In the genomic region with DNA sequence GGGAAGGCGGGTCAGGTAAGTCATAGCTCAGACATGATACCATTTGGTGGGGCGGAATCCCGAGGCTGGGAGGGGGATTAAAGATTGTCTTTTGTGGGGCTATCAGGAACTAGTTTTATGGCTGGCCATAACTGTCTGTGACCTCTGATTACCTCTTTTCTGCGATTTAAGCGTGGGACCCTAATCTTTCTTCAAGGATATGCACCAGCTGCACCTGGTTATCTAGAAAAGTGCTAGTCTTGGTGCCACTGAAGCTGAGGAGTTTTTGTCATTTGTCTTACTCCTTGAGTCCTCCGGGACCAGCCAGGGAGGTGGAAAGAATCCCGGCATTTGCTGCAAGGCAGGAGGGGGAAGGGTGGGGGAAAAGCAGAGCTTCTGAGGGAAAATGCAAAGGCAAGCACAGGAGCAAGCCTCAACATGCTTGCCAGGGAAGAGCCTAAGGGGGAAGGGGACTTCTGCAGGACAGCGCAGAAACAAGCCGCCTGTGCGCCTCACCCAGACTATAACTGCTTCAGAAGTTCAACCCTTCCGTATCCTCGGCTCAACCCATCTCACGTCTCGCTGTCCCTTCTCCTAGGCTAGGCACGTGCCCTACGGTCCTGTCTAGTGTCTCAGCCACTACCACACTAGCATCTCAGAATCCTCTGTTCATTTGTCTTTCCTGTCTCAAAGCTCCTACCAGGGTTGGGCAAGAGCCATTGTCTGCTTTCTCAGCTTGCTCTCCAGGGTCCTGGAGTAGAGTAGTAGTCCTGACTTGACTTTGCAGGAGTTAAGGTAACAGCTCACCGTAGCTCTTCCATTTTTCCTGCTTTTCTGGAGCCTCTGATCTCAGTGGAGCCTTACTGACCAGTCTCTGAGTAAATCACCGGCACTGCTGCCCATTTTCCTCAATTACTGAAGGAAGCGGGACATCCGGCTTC, we compare ENCODE assay signal across 9 mouse cellular contexts. TPM values are rescaled to one million over a fixed set of nuclear protein-coding genes. Genes with fewer than 3 reads are reported as not detected.
DNase-seq lines count a peak whose midpoint lies in the region; ATAC-seq lines count a peak whose summit lies in the region.
"Had no signal": no experiment of that assay in that cellular context is flagged by ENCODE, and none has a peak within 500 bp of the region (broad histone marks: within the 10 kb centered on the region; RNA-seq: fewer than 3 reads in every experiment).

No protein-coding gene starts in this region.

- H3K4me1 ChIP-seq in liver, embryonic 11.5 days (replicated peaks; ENCODE audit: control insufficient read depth, insufficient read depth, low read length), result no peaks in the 10 kb centered on the region; the same call in 1 of the 2 replicates
- no peaks in the 10 kb centered on the region; the same call in 1 of the 2 replicates for H3K4me1 ChIP-seq in hindbrain, embryonic 16.5 days (ENCODE audit: control insufficient read depth, insufficient read depth, low read depth, low read length)
- H3K4me1 ChIP-seq in neural tube, embryonic 12.5 days, result no peaks in the 10 kb centered on the region

- no peaks in the 10 kb centered on the region for H3K36me3 ChIP-seq in liver, embryonic 11.5 days (ENCODE audit: control insufficient read depth, insufficient read depth, low read length)
- no peaks in the 10 kb centered on the region for H3K36me3 ChIP-seq in hindbrain, embryonic 16.5 days (ENCODE audit: control insufficient read depth, insufficient read depth, low read length)
- H3K36me3 ChIP-seq in neural tube, embryonic 12.5 days, result no peaks in the 10 kb centered on the region

- no peaks in the 10 kb centered on the region for H3K9me3 ChIP-seq in liver, embryonic 11.5 days (ENCODE audit: control insufficient read depth, low read length)
- no peaks in the 10 kb centered on the region for H3K9me3 ChIP-seq in hindbrain, embryonic 16.5 days (ENCODE audit: control insufficient read depth, low read length)
- H3K9me3 ChIP-seq in neural tube, embryonic 12.5 days, result no peaks in the 10 kb centered on the region

- WGBS in liver, embryonic 11.5 days, result 21% methylated on average over 20 of the region's 20 CpGs
- 45% methylated on average over 20 of the region's 20 CpGs for WGBS in hindbrain, embryonic 16.5 days
- 32% methylated on average over 20 of the region's 20 CpGs for WGBS in neural tube, embryonic 12.5 days

- no peaks in the 10 kb centered on the region for H3K27me3 ChIP-seq in liver, embryonic 11.5 days (replicated peaks; ENCODE audit: control insufficient read depth, insufficient read depth, low read length)
- H3K27me3 ChIP-seq in hindbrain, embryonic 16.5 days (replicated peaks; ENCODE audit: control insufficient read depth, insufficient read depth, low read length), result no peaks in the 10 kb centered on the region
- no peaks in the 10 kb centered on the region for H3K27me3 ChIP-seq in neural tube, embryonic 12.5 days (replicated peaks)

- H3K9ac ChIP-seq in liver, embryonic 11.5 days (ENCODE audit: low read depth, low read length), result no peak overlapping the region
- H3K9ac ChIP-seq in hindbrain, embryonic 16.5 days (ENCODE audit: low read depth, low read length), result no peak overlapping the region
- 0 out of 2 replicates have a peak overlapping the region, but pooled peaks have one; percentile 33 for H3K9ac ChIP-seq in neural tube, embryonic 12.5 days

- H3K27ac ChIP-seq in liver, embryonic 11.5 days (ENCODE audit: low read depth, low read length), result no peak overlapping the region
- H3K27ac ChIP-seq in hindbrain, embryonic 16.5 days (ENCODE audit: low read depth, low read length), result no peak overlapping the region
- H3K27ac ChIP-seq in neural tube, embryonic 12.5 days, result no peak overlapping the region
- H3K27ac ChIP-seq: macrophage had no signal

- H3K4me3 ChIP-seq in liver, embryonic 11.5 days (ENCODE audit: low read depth, low read length), result no peak overlapping the region
- no peak overlapping the region for H3K4me3 ChIP-seq in hindbrain, embryonic 16.5 days (ENCODE audit: low read length)
- no peak overlapping the region for H3K4me3 ChIP-seq in neural tube, embryonic 12.5 days

- no peak for ATAC-seq in liver, embryonic 11.5 days (replicated peaks; ENCODE audit: low FRiP score)
- ATAC-seq in hindbrain, embryonic 16.5 days, result 0 out of 2 replicates have a peak, but pooled peaks have one; percentile 34
- ATAC-seq in neural tube, embryonic 12.5 days (ENCODE audit: low FRiP score, low read depth), result no peak

- peak overlapping the region; percentile 36 for H3K4me2 ChIP-seq in liver, embryonic 11.5 days
- peak overlapping the region; percentile 39 for H3K4me2 ChIP-seq in hindbrain, embryonic 16.5 days (ENCODE audit: low read length)
- H3K4me2 ChIP-seq in neural tube, embryonic 12.5 days (replicated peaks), result peak overlapping the region; percentile 30

- DNase-seq in liver, embryonic 11.5 days (ENCODE audit: low spot score), result no peak
- DNase-seq in liver, result no peak
- peak; percentile 26 for DNase-seq in embryo, embryonic 9.5 days (ENCODE audit: extremely low spot score)
- DNase-seq in frontal cortex, postnatal 14 days (ENCODE audit: low spot score in 2 of 2), result no peak
- no peak for DNase-seq in spleen, postnatal 36 days (ENCODE audit: low spot score in 2 of 2)
- no peak for DNase-seq in left cerebral cortex, adult 18-20 months (ENCODE audit: low spot score in 2 of 2)

RNA-seq across cellular contexts. Expression of a gene that starts 40.6 kb away (rescaled TPM):
- polyA plus RNA-seq in liver, embryonic 11.5 days (2014; fragmentation: Nextera tagmentation; extraction: Ambion mirVana), result 1.1 and 1.9 TPM in 2 replicates
- 4.6 and 5.7 TPM in 2 replicates for polyA plus RNA-seq in hindbrain, embryonic 16.5 days (2015; fragmentation: Nextera tagmentation; extraction: Ambion mirVana)
- 3.3 and 4.8 TPM in 2 replicates for polyA plus RNA-seq in neural tube, embryonic 12.5 days (2016; fragmentation: Nextera tagmentation; extraction: Ambion mirVana)
- total RNA-seq in left cerebral cortex, adult 18-20 months (2021), result 1 to 10 TPM; 3.2 to 5.2 TPM

RNA-seq across cellular contexts. Expression of a gene that starts 57.6 kb away (rescaled TPM):
- polyA plus RNA-seq in liver, embryonic 11.5 days (2014; fragmentation: Nextera tagmentation; extraction: Ambion mirVana), result 399 and 436 TPM in 2 replicates
- polyA plus RNA-seq in hindbrain, embryonic 16.5 days (2015; fragmentation: Nextera tagmentation; extraction: Ambion mirVana), result 263 and 273 TPM in 2 replicates
- polyA plus RNA-seq in neural tube, embryonic 12.5 days (2016; fragmentation: Nextera tagmentation; extraction: Ambion mirVana), result 346 and 347 TPM in 2 replicates
- 100 to 1,000 TPM; 111 to 117 TPM for total RNA-seq in left cerebral cortex, adult 18-20 months (2021)
